Mouse (Mus musculus): ENCODE measurements around the gene Rps2. TPM values are rescaled to one million over a fixed set of nuclear protein-coding genes. Genes with fewer than 3 reads are reported as not detected.
A peak's percentile ranks its signal among the peaks of the same experiment; 100 is the strongest.

Rps2 gene
- polyA plus RNA-seq, 1 experiment: 2,207 TPM

GRCm38 (mm10) chr17:24743896-24744295, 26.0 kb downstream of the Rps2 start:
- H3K36me3 ChIP-seq (ENCODE audit: control insufficient read depth, insufficient read depth, low read length): peaks cover 15% of the 10 kb centered on the region
- H3K4me3 ChIP-seq (ENCODE audit: low read depth, low read length): no peak overlapping the region
- TF ChIP-seq POLR2A (IDR thresholded peaks at IDR 0.05; ENCODE audit: low read depth, low read length): no peak
- no peak for TF ChIP-seq CTCF (IDR thresholded peaks at IDR 0.05; ENCODE audit: extremely low read depth, insufficient read length, insufficient replicate concordance, low read depth, low read length)
- H3K27ac ChIP-seq (ENCODE audit: insufficient read depth, low read depth, low read length): no peak overlapping the region
- H3K4me1 ChIP-seq (ENCODE audit: control insufficient read depth, insufficient read depth, insufficient read length, low read length): no peaks in the 10 kb centered on the region
- no peaks in the 10 kb centered on the region for H3K27me3 ChIP-seq (ENCODE audit: control insufficient read depth, insufficient read depth, low read length)
- whole genome bisulfite sequencing: 86% methylated on average over 5 of the region's 5 CpGs

DNA sequence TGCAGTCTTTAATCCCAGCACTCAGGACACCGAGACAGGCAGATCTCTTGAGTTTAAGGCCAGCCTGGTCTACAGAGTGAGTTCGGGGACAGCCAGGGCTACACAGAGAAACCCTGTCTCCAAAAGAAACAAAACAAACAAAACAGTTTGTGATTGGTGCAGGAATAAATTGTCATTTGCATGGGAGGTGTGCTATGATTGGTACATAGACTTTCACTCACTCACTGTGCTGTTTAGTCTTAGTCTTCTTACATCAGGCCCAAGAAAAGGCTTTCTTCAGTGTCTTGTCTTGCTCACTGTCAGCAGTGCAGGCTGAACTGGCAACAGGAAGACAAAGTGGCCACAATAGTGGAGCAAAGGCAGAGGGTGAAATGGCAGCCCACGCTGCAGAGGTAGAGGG, 26.5 kb downstream of the Rps2 start:
- no peaks in the 10 kb centered on the region for H3K4me1 ChIP-seq (ENCODE audit: control insufficient read depth, insufficient read depth, insufficient read length, low read length)
- TF ChIP-seq POLR2A (IDR thresholded peaks at IDR 0.05; ENCODE audit: low read depth, low read length) (no peak), CTCF (IDR thresholded peaks at IDR 0.05; ENCODE audit: extremely low read depth, insufficient read length, insufficient replicate concordance, low read depth, low read length) (no peak)
- no peak overlapping the region for H3K27ac ChIP-seq (ENCODE audit: insufficient read depth, low read depth, low read length)
- H3K27me3 ChIP-seq (ENCODE audit: control insufficient read depth, insufficient read depth, low read length): no peaks in the 10 kb centered on the region
- H3K36me3 ChIP-seq (ENCODE audit: control insufficient read depth, insufficient read depth, low read length): peaks cover 15% of the 10 kb centered on the region
- H3K4me3 ChIP-seq (ENCODE audit: low read depth, low read length): no peak overlapping the region
- WGBS: 84% methylated on average over 3 of the region's 3 CpGs

GRCm38 (mm10) chr17:24745526-24746497, 27.9 kb downstream of the Rps2 start:
- Histone ChIP-seq H3K27ac (ENCODE audit: insufficient read depth, low read depth, low read length) (no peak overlapping the region), H3K4me1 (ENCODE audit: control insufficient read depth, insufficient read depth, insufficient read length, low read length) (no peaks in the 10 kb centered on the region), H3K4me3 (ENCODE audit: low read depth, low read length) (no peak overlapping the region), H3K36me3 (ENCODE audit: control insufficient read depth, insufficient read depth, low read length) (peaks cover 14% of the 10 kb centered on the region), H3K27me3 (ENCODE audit: control insufficient read depth, insufficient read depth, low read length) (no peaks in the 10 kb centered on the region)
- TF ChIP-seq POLR2A (IDR thresholded peaks at IDR 0.05; ENCODE audit: low read depth, low read length): no peak; the same call in 1 of the 2 replicates
- TF ChIP-seq CTCF (IDR thresholded peaks at IDR 0.05; ENCODE audit: extremely low read depth, insufficient read length, insufficient replicate concordance, low read depth, low read length): peak; percentile 78; the same call in 1 of the 2 replicates
- WGBS: 23% methylated on average over 7 of the region's 7 CpGs

- peaks cover 10% of the 10 kb centered on the region; the same call in 1 of the 2 replicates for H3K27me3 ChIP-seq (ENCODE audit: control insufficient read depth, insufficient read depth, low read length)
- H3K4me3 ChIP-seq (ENCODE audit: low read depth, low read length): no peak overlapping the region
- no peaks in the 10 kb centered on the region for H3K4me1 ChIP-seq (ENCODE audit: control insufficient read depth, insufficient read depth, insufficient read length, low read length)
- no peak overlapping the region for H3K27ac ChIP-seq (ENCODE audit: insufficient read depth, low read depth, low read length)
- peaks cover 7% of the 10 kb centered on the region for H3K36me3 ChIP-seq (ENCODE audit: control insufficient read depth, insufficient read depth, low read length)
- TF ChIP-seq POLR2A (IDR thresholded peaks at IDR 0.05; ENCODE audit: low read depth, low read length): no peak
- 52% methylated on average over 4 of the region's 4 CpGs for WGBS
These were observed 29.1 kb downstream of the Rps2 start for GRCm38 (mm10) chr17:24746986-24747385.

DNA sequence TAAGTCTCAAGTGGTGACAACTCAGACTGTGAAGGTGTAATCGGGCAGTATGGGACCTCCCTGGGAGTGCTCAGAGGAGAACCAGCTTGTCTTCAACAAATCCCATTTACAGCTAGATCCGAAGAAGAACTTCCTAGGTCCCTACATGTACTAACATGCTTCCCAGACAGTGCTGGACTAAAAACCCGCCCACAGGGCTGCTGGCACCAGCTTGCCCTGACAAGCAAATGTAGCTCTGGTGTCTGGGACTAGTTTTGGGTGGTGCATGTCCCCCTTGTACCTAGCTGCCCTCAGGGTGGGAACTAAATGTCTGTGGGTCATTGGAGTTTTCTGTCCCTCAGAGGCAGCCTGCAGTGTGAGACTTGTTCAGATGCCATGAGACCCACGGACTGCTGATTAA, 33.6 kb downstream of the Rps2 start:
- Histone ChIP-seq H3K36me3 (ENCODE audit: control insufficient read depth, insufficient read depth, low read length) (no peaks in the 10 kb centered on the region), H3K27me3 (ENCODE audit: control insufficient read depth, insufficient read depth, low read length) (peaks cover 44% of the 10 kb centered on the region), H3K4me3 (ENCODE audit: low read depth, low read length) (no peak overlapping the region), H3K27ac (ENCODE audit: insufficient read depth, low read depth, low read length) (no peak overlapping the region), H3K4me1 (ENCODE audit: control insufficient read depth, insufficient read depth, insufficient read length, low read length) (peaks cover 7% of the 10 kb centered on the region)
- WGBS: 21% methylated on average over 4 of the region's 4 CpGs
- TF ChIP-seq POLR2A (IDR thresholded peaks at IDR 0.05; ENCODE audit: low read depth, low read length): no peak
- TF ChIP-seq CTCF (IDR thresholded peaks at IDR 0.05; ENCODE audit: extremely low read depth, insufficient read length, insufficient replicate concordance, low read depth, low read length): no peak

GRCm38 (mm10) chr17:24752415-24753394, 34.8 kb downstream of the Rps2 start, which contains the start of gene Hs3st6:
TSS of gene Hs3st6 (plus strand) at chr17:24752988.
- H3K27me3 ChIP-seq (ENCODE audit: control insufficient read depth, insufficient read depth, low read length): peaks cover 44% of the 10 kb centered on the region

More at GRCm38 (mm10) chr17:24752415-24753394, 34.8 kb downstream of the Rps2 start, which contains the start of gene Hs3st6:
- Histone ChIP-seq H3K27ac (ENCODE audit: insufficient read depth, low read depth, low read length) (no peak within 1 kb of the TSS), H3K4me3 (ENCODE audit: low read depth, low read length) (peak within 1 kb of the TSS; percentile 65), H3K36me3 (ENCODE audit: control insufficient read depth, insufficient read depth, low read length) (no peaks in the 10 kb centered on the region), H3K4me1 (ENCODE audit: control insufficient read depth, insufficient read depth, insufficient read length, low read length) (peaks cover 7% of the 10 kb centered on the region)
- under 1% methylated on average over 77 of the region's 82 CpGs for WGBS
- no peak for TF ChIP-seq CTCF (IDR thresholded peaks at IDR 0.05; ENCODE audit: extremely low read depth, insufficient read length, insufficient replicate concordance, low read depth, low read length)
- TF ChIP-seq POLR2A (IDR thresholded peaks at IDR 0.05; ENCODE audit: low read depth, low read length): no peak

Measured in small intestine, adult 2 months (tissue).